Mouse (Mus musculus) right cerebral cortex, postnatal 25 days (tissue): ENCODE measurements at regions not wholly inside any gene's neighbourhood (a gene's known extent, or its start where the extent isn't known, plus 50 kb on each side); places are given as distances from the start of the nearest gene placed in this dataset.

Experiments used
- DNase-seq: peaks from one replicate; pipeline ENCODE4 v3.0.0; 2022

- no peak for DNase-seq
These were observed 197.8 kb downstream of the Hs3st1 start for GRCm38 (mm10) chr5:39557376-39558001.

- DNase-seq: no peak
These were observed 218.2 kb downstream of the Hs3st1 start for GRCm38 (mm10) chr5:39537044-39537443.

- DNase-seq: no peak
These were observed 218.9 kb downstream of the Hs3st1 start for GRCm38 (mm10) chr5:39536351-39536750.

- no peak for DNase-seq
These were observed 245.0 kb downstream of the Hs3st1 start for GRCm38 (mm10) chr5:39510246-39510645.

GRCm38 (mm10) chr5:39482756-39483155 lies 272.5 kb downstream of the Hs3st1 start:
- no peak for DNase-seq

- DNase-seq: no peak
These were observed 297.2 kb downstream of the Hs3st1 start for GRCm38 (mm10) chr5:39458116-39458525.

GRCm38 (mm10) chr5:39453706-39454105 lies 301.6 kb downstream of the Hs3st1 start:
- DNase-seq: no peak

GRCm38 (mm10) chr5:39440817-39441216 lies 314.5 kb downstream of the Hs3st1 start:
- no peak for DNase-seq

GRCm38 (mm10) chr5:39437463-39438201 lies 317.6 kb downstream of the Hs3st1 start:
- DNase-seq: no peak

GRCm38 (mm10) chr5:39426053-39426452 lies 329.2 kb downstream of the Hs3st1 start:
- DNase-seq: no peak

- no peak for DNase-seq
These were observed 331.6 kb downstream of the Hs3st1 start for GRCm38 (mm10) chr5:39423720-39424119.

GRCm38 (mm10) chr5:39418795-39419194 lies 336.5 kb downstream of the Hs3st1 start:
- no peak for DNase-seq

- DNase-seq: no peak
These were observed 337.5 kb downstream of the Hs3st1 start for GRCm38 (mm10) chr5:39417845-39418154.

GRCm38 (mm10) chr5:39417121-39417844 lies 338.0 kb downstream of the Hs3st1 start:
- peak; percentile 37 for DNase-seq

- no peak for DNase-seq
These were observed 338.7 kb downstream of the Hs3st1 start for GRCm38 (mm10) chr5:39416597-39417023.

- no peak for DNase-seq
These were observed 342.5 kb downstream of the Hs3st1 start for GRCm38 (mm10) chr5:39412756-39413155.

- DNase-seq: no peak
These were observed 364.8 kb downstream of the Hs3st1 start for GRCm38 (mm10) chr5:39390391-39390987.

GRCm38 (mm10) chr5:39384410-39384809 lies 370.9 kb downstream of the Hs3st1 start:
- DNase-seq: no peak

- no peak for DNase-seq
These were observed 381.1 kb downstream of the Hs3st1 start for GRCm38 (mm10) chr5:39374199-39374598.

- DNase-seq: no peak
These were observed 406.6 kb downstream of the Hs3st1 start for GRCm38 (mm10) chr5:39348680-39349079.

- no peak for DNase-seq
These were observed 408.3 kb downstream of the Hs3st1 start for GRCm38 (mm10) chr5:39347019-39347418.

GRCm38 (mm10) chr5:39337917-39338316 lies 417.4 kb downstream of the Hs3st1 start:
- no peak for DNase-seq

GRCm38 (mm10) chr5:39336484-39336985 lies 418.7 kb downstream of the Hs3st1 start:
- no peak for DNase-seq
